Mouse (Mus musculus): ENCODE data around the gene Mypn. TPM values are rescaled to one million over a fixed set of nuclear protein-coding genes. Genes with fewer than 3 reads are reported as not detected.
A peak's percentile ranks its signal among the peaks of the same experiment; 100 is the strongest.

The Mypn gene
- total RNA-seq (2021), result 0.56 and 0.59 TPM in 2 replicates
- long read RNA-seq, experiment 1, partial matches to known transcripts, result 0 of 1 reads
- long read RNA-seq, experiment 1, other reads (novel, unspliced or antisense), result 1 of 1 reads
- long read RNA-seq, experiment 2, result 0 reads

GRCm38 (mm10) chr10:63203728-63204127 is at the start of gene Mypn:
Gene Mypn, minus strand, starts transcription at chr10:63203952.
- no peak for DNase-seq

- no peak for DNase-seq
These were observed 44.7 kb upstream of the Mypn start for GRCm38 (mm10) chr10:63248421-63248820.

DNA sequence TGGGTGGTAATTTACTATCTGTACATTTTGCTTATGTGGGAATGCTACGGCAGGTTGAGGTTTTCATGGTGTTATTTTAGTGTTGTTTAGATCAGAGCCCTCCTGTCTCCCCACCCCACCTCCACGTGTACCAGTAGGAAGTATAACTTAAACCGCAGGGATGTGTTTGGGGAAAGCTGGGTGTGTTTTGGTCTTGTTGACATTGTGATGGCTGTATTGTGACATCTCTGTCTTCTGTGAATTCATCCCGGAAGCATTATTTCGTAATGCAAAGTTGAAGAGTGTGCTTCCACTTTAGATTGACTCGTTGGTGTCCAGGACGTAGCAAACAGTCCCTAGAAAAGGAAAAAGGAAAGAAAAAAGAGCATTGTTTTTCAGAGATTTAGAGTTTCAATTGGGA is 43.7 kb upstream of the Mypn start:
- DNase-seq, result no peak

GRCm38 (mm10) chr10:63245846-63246245 is 42.1 kb upstream of the Mypn start:
- DNase-seq, result no peak

GRCm38 (mm10) chr10:63244746-63245145 is 41.0 kb upstream of the Mypn start:
- DNase-seq, result peak; percentile 72

DNA sequence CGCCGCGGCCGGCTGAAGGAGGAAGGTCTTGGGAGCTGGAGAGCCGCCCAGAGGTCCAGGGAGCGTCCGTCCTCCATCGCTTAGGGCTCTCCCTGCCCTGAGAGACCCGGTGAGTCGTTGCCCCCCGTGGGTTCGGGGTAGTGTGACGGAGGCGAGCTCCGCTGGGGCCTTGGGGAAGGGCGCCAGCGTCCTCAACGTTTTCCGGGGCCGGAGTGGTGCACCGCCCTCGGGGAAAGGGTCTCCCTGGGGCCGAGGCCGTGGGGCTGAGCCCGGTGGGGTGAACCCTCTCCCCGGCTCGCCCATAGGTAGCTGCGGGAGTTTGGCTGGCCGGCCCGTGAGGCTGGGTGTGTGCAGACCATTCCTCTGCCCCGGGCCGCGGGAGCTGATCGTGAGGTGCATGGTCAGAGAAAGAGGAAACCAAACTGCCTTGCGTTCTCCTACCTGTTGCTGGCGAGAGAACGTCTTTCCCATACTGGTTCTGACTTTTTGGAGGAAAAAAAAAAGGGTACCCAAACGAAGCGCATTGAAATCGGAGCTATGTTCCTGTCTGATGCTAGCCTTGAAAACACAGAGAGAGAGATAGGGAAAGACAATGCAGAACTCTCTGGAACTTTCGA is 40.4 kb upstream of the Mypn start:
- DNase-seq, result no peak

- peak; percentile 97 for DNase-seq
These were observed 39.8 kb upstream of the Mypn start, which contains the start of gene Herc4 for GRCm38 (mm10) chr10:63243493-63244054. Gene Herc4, plus strand, starts transcription at chr10:63243810.

DNA sequence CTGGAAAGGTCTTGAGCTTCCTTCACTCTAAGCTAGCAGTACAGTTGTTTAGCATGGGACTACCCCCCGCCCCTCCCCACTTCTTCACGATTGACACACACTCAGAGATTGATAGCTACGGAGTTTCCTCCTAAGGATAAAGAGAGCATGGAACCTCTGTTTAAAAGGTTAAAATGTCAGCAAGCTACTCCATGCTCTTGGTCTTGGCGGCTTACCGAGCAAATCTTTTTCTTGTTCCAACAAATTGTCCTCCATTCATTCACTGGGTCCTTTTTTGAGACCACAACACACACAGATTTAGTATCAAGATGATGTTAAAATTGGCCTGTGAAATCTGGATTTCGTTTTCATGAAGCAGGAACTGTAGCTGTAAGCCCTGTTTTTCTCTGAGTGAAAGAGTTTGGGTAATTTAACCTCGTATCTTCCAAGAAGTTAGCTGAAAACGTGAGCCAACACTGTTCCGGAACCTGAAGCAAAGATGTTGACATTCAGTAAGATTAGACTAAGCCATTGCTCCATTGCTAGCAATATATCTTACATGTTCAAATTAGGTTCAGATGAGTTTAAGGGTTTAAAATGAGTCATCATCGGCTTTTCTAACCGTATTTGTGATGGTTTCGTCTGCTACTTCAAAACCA is 39.2 kb upstream of the Mypn start:
- DNase-seq, result peak; percentile 13

- no peak for DNase-seq
These were observed 37.1 kb upstream of the Mypn start for GRCm38 (mm10) chr10:63240868-63241271.

- no peak for DNase-seq
These were observed 36.1 kb upstream of the Mypn start for GRCm38 (mm10) chr10:63239848-63240247.

- DNase-seq, result peak; percentile 40
These were observed 34.3 kb upstream of the Mypn start for GRCm38 (mm10) chr10:63238090-63238489.

DNA sequence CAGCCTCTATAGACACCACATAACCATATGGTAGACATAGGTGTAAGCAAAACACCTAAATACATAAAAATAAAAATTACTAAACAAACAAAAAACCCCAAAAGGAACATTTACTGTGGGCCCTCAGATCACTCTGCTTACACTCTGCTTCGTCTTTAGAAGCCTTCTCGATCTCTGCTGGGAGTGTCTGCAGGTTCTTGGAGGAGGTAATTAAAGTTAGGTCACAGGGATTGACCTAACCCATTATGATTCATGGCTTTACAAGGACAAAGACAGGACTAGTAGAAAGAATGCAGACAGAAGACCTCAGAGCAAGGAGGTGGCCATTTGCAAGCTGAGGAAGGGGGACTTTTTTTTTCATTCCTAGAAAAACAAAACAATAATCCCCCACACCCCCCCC is 33.5 kb upstream of the Mypn start:
- DNase-seq, result no peak

- no peak for DNase-seq
These were observed 32.9 kb upstream of the Mypn start for GRCm38 (mm10) chr10:63236663-63237062.

DNA sequence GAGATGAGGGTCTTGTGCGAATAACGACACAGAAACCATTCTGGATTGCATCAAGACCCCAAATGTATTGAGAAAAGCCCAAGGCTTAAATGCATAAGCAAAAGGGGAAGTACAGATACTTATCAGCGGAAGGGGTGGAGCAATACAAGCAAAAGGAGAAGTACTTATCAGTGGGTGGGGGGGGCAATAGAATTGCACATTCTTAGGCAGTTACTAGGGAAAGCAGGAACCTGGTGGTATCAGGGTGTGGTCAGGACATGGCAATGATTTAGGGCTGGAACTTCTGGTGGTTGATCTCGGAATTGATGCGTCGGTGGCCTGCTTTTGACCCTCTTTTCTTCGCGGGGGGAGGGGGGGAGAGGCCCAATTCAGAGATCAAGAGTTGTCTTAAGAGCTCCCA is 32.1 kb upstream of the Mypn start:
- DNase-seq, result no peak

DNA sequence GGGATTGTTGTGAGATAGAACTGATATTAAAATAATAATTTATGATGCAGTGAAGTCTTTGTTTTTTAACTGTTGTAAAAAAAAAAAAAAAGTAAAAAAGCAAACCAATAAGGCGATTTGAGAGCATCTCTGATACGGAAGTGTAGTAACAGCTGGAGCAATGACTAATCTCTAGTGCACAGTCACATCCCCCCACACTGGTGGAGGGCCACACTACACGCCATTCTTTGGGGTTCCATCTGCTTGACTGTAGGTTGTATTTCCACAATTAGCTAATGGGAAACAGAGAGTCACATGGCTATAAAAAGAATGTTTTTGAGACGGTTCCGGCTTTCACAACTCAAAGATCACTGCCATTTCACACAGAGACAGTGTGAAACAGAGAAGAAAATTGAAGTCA is 30.4 kb upstream of the Mypn start:
- DNase-seq, result no peak

DNA sequence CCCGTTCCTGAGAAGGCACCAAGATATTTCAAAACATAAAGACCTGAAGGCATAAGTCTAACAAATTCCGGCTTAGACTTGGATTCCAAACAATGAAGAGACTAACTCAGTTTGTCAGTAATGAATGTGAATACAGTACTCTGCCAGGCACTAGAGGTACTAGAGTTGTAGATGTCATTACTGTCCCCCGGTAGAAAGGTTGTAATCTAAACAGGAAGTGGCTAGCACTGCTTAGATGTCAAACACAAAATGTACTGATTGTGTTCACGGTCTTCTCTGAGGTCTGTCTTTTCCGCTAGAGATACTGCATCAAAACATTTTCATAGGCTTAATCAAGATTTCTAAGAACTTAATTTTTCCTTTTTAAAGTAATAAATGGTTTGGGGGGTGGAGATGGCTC is 27.9 kb upstream of the Mypn start:
- no peak for DNase-seq

DNA sequence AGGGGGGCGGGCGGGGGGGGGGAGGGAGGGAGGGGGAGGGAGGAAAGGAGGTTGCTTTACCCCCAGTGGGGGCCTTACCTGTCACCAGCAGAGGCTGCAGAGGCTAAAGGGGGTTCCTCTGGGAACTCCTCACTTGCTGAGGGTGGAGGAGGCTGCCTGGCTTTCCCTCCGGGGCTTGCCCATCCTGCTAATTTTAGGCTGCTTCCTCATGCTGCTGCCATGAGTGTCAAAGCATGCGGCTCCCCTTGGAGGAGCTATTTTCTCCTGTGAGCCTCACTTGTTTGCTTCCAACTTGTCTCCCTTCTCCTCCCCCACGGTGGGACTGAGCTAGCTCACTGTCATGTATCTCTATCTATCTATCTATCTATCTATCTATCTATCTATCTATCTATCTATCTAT is 27.1 kb upstream of the Mypn start:
- no peak for DNase-seq

GRCm38 (mm10) chr10:63230266-63230665 is 26.5 kb upstream of the Mypn start:
- no peak for DNase-seq

GRCm38 (mm10) chr10:63224341-63224740 is 20.6 kb upstream of the Mypn start:
- DNase-seq, result peak; percentile 76

GRCm38 (mm10) chr10:63221081-63221783 is 17.5 kb upstream of the Mypn start:
- peak; percentile 65 for DNase-seq

GRCm38 (mm10) chr10:63208871-63209270 is 5.1 kb upstream of the Mypn start:
- DNase-seq, result no peak

DNA sequence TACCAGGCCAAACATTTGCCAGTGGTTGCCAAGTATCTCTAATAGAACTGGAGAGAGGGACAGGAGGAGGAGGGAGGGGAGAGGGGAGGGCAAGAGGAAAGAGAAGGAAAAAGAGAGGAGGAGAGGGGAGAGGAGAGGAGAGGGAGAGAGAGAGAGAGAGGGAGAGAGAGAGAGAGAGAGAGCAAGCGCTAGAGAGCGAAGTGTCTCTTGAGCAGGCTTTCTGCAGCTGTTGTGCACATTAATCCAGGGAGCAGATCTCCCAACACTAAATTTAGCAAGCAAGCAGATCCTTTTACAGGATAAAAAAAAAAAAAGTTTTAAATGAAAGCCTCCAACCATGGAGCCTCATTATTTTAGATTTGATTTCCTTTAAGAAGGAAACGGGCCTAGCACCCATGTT is 750 bp downstream of the Mypn start:
- no peak for DNase-seq

GRCm38 (mm10) chr10:63201534-63201933 is 2.2 kb downstream of the Mypn start:
- no peak for DNase-seq
